Mouse (Mus musculus): ENCODE data around the gene 1700066M21Rik. TPM values are rescaled to one million over a fixed set of nuclear protein-coding genes. Genes with fewer than 3 reads are reported as not detected.
A peak's percentile ranks its signal among the peaks of the same experiment; 100 is the strongest.

The 1700066M21Rik gene
- polyA plus RNA-seq, 1 experiment from 2014 or later: 18.2 TPM

- Histone ChIP-seq H3K9me3 (replicated peaks; ENCODE audit: control insufficient read depth, low read length) (no peaks in the 10 kb centered on the region), H3K27ac (replicated peaks; ENCODE audit: low read depth, low read length) (no peak overlapping the region), H3K4me3 (ENCODE audit: low read depth, low read length) (no peak overlapping the region; the same call in 1 of the 2 replicates), H3K27me3 (ENCODE audit: control insufficient read depth, insufficient read depth, low read length) (no peaks in the 10 kb centered on the region), H3K9ac (replicated peaks; ENCODE audit: low read length) (0 out of 2 replicates have a peak overlapping the region, but pooled peaks have one; percentile 19), H3K4me1 (ENCODE audit: control insufficient read depth, insufficient read depth, low read length) (no peaks in the 10 kb centered on the region), H3K36me3 (replicated peaks; ENCODE audit: control insufficient read depth, insufficient read depth, low read depth, low read length) (no peaks in the 10 kb centered on the region), H3K4me2 (ENCODE audit: low read depth, low read length) (0 out of 2 replicates have a peak overlapping the region, but pooled peaks have one; percentile 15)
- 0 out of 2 replicates have a peak, but pooled peaks have one; percentile 63 for ATAC-seq (replicated peaks; ENCODE audit: insufficient number of reproducible peaks, low FRiP score, low TSS enrichment, low read depth)
- 4% methylated on average over 12 of the region's 12 CpGs for WGBS
- peak; percentile 52 for DNase-seq (ENCODE audit: low spot score)
These were observed 52.5 kb downstream of the 1700066M21Rik start for GRCm38 (mm10) chr1:57429786-57430483.

DNA sequence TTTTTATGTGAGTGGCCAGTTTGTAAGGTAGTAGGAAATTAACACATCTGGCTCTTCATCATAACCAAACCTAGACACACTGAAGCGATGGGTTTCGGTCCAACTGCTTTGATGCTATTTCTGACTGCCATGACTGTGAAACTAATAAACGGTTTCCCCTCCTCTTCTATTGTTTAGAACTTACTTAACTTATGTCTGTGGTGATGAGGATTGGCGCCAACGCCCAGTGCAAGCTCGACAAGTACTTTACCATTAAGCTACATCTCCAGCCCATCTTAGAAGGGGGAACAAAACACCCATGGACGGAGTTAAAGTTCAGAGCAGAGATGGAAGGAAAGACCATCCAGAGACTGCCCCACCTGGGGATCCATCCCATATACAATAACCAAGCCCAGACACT, 55.7 kb downstream of the 1700066M21Rik start:
- H3K9me3 ChIP-seq (replicated peaks; ENCODE audit: control insufficient read depth, low read length): no peaks in the 10 kb centered on the region
- no peak for DNase-seq (ENCODE audit: low spot score)
- H3K27me3 ChIP-seq (ENCODE audit: control insufficient read depth, insufficient read depth, low read length): no peaks in the 10 kb centered on the region
- H3K36me3 ChIP-seq (replicated peaks; ENCODE audit: control insufficient read depth, insufficient read depth, low read depth, low read length): no peaks in the 10 kb centered on the region
- H3K4me1 ChIP-seq (ENCODE audit: control insufficient read depth, insufficient read depth, low read length): no peaks in the 10 kb centered on the region
- H3K27ac ChIP-seq (replicated peaks; ENCODE audit: low read depth, low read length): no peak overlapping the region
- no peak overlapping the region for H3K4me2 ChIP-seq (ENCODE audit: low read depth, low read length)
- WGBS: 91% methylated on average over 7 of the region's 7 CpGs
- H3K9ac ChIP-seq (replicated peaks; ENCODE audit: low read length): no peak overlapping the region
- H3K4me3 ChIP-seq (ENCODE audit: low read depth, low read length): no peak overlapping the region
- ATAC-seq (replicated peaks; ENCODE audit: insufficient number of reproducible peaks, low FRiP score, low TSS enrichment, low read depth): no peak

Other genes starting within 250 kb of the 1700066M21Rik start
- gene Maip1, start 28.7 kb downstream of the 1700066M21Rik start, polyA plus RNA-seq (2014; fragmentation: Nextera tagmentation; extraction: Ambion mirVana): 19.4 and 21.1 TPM in 2 replicates
- 27.0 and 29.1 TPM in 2 replicates for gene Tyw5, start 29.5 kb downstream of the 1700066M21Rik start, polyA plus RNA-seq (2014; fragmentation: Nextera tagmentation; extraction: Ambion mirVana)